In the genomic region with DNA sequence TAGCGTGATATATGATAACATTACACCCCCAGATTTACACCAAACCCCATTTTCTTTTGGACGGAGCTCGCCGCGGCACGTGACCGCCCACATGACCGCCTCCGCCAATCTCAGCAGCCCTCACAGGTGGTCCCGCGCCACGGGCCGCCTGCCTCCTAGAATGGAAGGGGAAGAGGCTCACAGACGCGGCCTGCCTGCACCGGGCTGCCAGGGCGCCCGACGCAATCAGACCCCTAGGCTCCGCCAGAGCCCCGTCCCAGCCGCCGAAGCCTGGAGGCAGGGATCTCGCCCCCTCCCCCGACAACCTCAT, we compare ENCODE assay signal across 7 mouse cellular contexts. TPM values are rescaled to one million over a fixed set of nuclear protein-coding genes. Genes with fewer than 3 reads are reported as not detected.
A peak's percentile ranks its signal among the peaks of the same experiment; 100 is the strongest.
DNase-seq lines count a peak whose midpoint lies in the region; ATAC-seq and TF ChIP-seq lines count a peak whose summit lies in the region.

No protein-coding gene starts in this region.

- peak overlapping the region; percentile 14; the same call in 1 of the 2 replicates for H3K4me3 ChIP-seq in embryonic facial prominence, embryonic 11.5 days (ENCODE audit: low read depth, low read length)
- H3K4me3 ChIP-seq in hindbrain, embryonic 11.5 days (ENCODE audit: low read depth, low read length), result peak overlapping the region; percentile 25
- H3K4me3 ChIP-seq in limb, embryonic 14.5 days (replicated peaks; ENCODE audit: low read length), result peak overlapping the region; percentile 65
- H3K4me3 ChIP-seq in midbrain, embryonic 15.5 days, result 0 out of 2 replicates have a peak overlapping the region, but pooled peaks have one; percentile 1

- H3K27ac ChIP-seq in embryonic facial prominence, embryonic 11.5 days (replicated peaks; ENCODE audit: low read depth, low read length), result no peak overlapping the region
- H3K27ac ChIP-seq in hindbrain, embryonic 11.5 days (ENCODE audit: low read depth, low read length), result no peak overlapping the region
- H3K27ac ChIP-seq in limb, embryonic 14.5 days (replicated peaks; ENCODE audit: low read depth, low read length), result peak overlapping the region; percentile 89
- H3K27ac ChIP-seq in midbrain, embryonic 15.5 days, result no peak overlapping the region

- no peak overlapping the region for H3K9ac ChIP-seq in embryonic facial prominence, embryonic 11.5 days (replicated peaks; ENCODE audit: low read length)
- no peak overlapping the region for H3K9ac ChIP-seq in hindbrain, embryonic 11.5 days (ENCODE audit: low read depth, low read length)
- H3K9ac ChIP-seq in limb, embryonic 14.5 days (ENCODE audit: low read depth, low read length, severe bottlenecking), result peak overlapping the region; percentile 71
- H3K9ac ChIP-seq in midbrain, embryonic 15.5 days, result no peak overlapping the region

- H3K4me1 ChIP-seq in embryonic facial prominence, embryonic 11.5 days (ENCODE audit: control insufficient read depth, insufficient read depth, low read length), result no peaks in the 10 kb centered on the region; the same call in 1 of the 2 replicates
- peaks cover 8% of the 10 kb centered on the region; the same call in 1 of the 2 replicates for H3K4me1 ChIP-seq in hindbrain, embryonic 11.5 days (replicated peaks; ENCODE audit: control insufficient read depth, insufficient read depth, low read length)
- H3K4me1 ChIP-seq in limb, embryonic 14.5 days (ENCODE audit: control insufficient read depth, insufficient read depth, low read length), result peaks cover 45% of the 10 kb centered on the region
- H3K4me1 ChIP-seq in midbrain, embryonic 15.5 days, result peaks cover 17% of the 10 kb centered on the region

- 0 out of 2 replicates have a peak, but pooled peaks have one; percentile 59 for TF ChIP-seq POLR2A in limb, embryonic 14.5 days (IDR thresholded peaks at IDR 0.05; ENCODE audit: borderline replicate concordance, extremely low read depth, insufficient read depth, insufficient read length)

- H3K36me3 ChIP-seq in embryonic facial prominence, embryonic 11.5 days (replicated peaks; ENCODE audit: control insufficient read depth, insufficient read depth, low read depth, low read length), result no peaks in the 10 kb centered on the region
- H3K36me3 ChIP-seq in hindbrain, embryonic 11.5 days (ENCODE audit: control insufficient read depth, insufficient read depth, low read length), result no peaks in the 10 kb centered on the region
- H3K36me3 ChIP-seq in limb, embryonic 14.5 days (ENCODE audit: control insufficient read depth, insufficient read depth, low read length), result no peaks in the 10 kb centered on the region
- H3K36me3 ChIP-seq in midbrain, embryonic 15.5 days (replicated peaks), result no peaks in the 10 kb centered on the region

- H3K9me3 ChIP-seq in embryonic facial prominence, embryonic 11.5 days (replicated peaks; ENCODE audit: control insufficient read depth, low read length), result no peaks in the 10 kb centered on the region
- H3K9me3 ChIP-seq in hindbrain, embryonic 11.5 days (ENCODE audit: control insufficient read depth, low read length), result no peaks in the 10 kb centered on the region
- no peaks in the 10 kb centered on the region for H3K9me3 ChIP-seq in limb, embryonic 14.5 days (ENCODE audit: control insufficient read depth, low read length)
- H3K9me3 ChIP-seq in midbrain, embryonic 15.5 days, result no peaks in the 10 kb centered on the region

- WGBS in embryonic facial prominence, embryonic 11.5 days, result under 1% methylated on average over 25 of the region's 25 CpGs
- under 1% methylated on average over 23 of the region's 25 CpGs for WGBS in hindbrain, embryonic 11.5 days
- WGBS in limb, embryonic 14.5 days, result 2% methylated on average over 24 of the region's 25 CpGs
- WGBS in midbrain, embryonic 15.5 days, result under 1% methylated on average over 25 of the region's 25 CpGs

- peak; percentile 78 for DNase-seq in adipocyte (ENCODE audit: low spot score)
- peak; percentile 76 for DNase-seq in embryonic facial prominence, embryonic 11.5 days (ENCODE audit: low spot score)
- no peak for DNase-seq in hindbrain, embryonic 11.5 days (ENCODE audit: low spot score)
- peak; percentile 91 for DNase-seq in limb, embryonic 14.5 days (ENCODE audit: low spot score)
- DNase-seq in urinary bladder, postnatal 4 days (ENCODE audit: low spot score in 2 of 2), result peak; percentile 80 to 83
- no peak for DNase-seq in right cerebral cortex, postnatal 36 days (ENCODE audit: low spot score in 2 of 2)

- H3K4me2 ChIP-seq in embryonic facial prominence, embryonic 11.5 days (ENCODE audit: low read depth, low read length), result peak overlapping the region; percentile 31
- H3K4me2 ChIP-seq in hindbrain, embryonic 11.5 days (replicated peaks; ENCODE audit: low read depth, low read length), result peak overlapping the region; percentile 49
- peak overlapping the region; percentile 96 for H3K4me2 ChIP-seq in limb, embryonic 14.5 days (replicated peaks; ENCODE audit: low read depth, low read length, severe bottlenecking)
- H3K4me2 ChIP-seq in midbrain, embryonic 15.5 days, result peak overlapping the region; percentile 3; the same call in 1 of the 2 replicates

- peaks cover 94% of the 10 kb centered on the region for H3K27me3 ChIP-seq in embryonic facial prominence, embryonic 11.5 days (ENCODE audit: control insufficient read depth, insufficient read depth, low read length)
- peaks cover 99% of the 10 kb centered on the region for H3K27me3 ChIP-seq in hindbrain, embryonic 11.5 days (ENCODE audit: control insufficient read depth, insufficient read depth, low read length)
- peaks cover 23% of the 10 kb centered on the region for H3K27me3 ChIP-seq in limb, embryonic 14.5 days (ENCODE audit: control insufficient read depth, insufficient read depth, low read length)
- H3K27me3 ChIP-seq in midbrain, embryonic 15.5 days (replicated peaks), result peaks cover 98% of the 10 kb centered on the region

- no peak for ATAC-seq in embryonic facial prominence, embryonic 11.5 days (replicated peaks; ENCODE audit: insufficient number of reproducible peaks, low FRiP score, low TSS enrichment, low read depth)
- ATAC-seq in hindbrain, embryonic 11.5 days (ENCODE audit: low FRiP score), result peak; percentile 79
- ATAC-seq in limb, embryonic 14.5 days (ENCODE audit: low FRiP score, low read depth), result peak; percentile 73
- ATAC-seq in midbrain, embryonic 15.5 days (replicated peaks), result no peak

RNA-seq across cellular contexts. Expression of a gene that starts 4.2 kb away (rescaled TPM):
- polyA plus RNA-seq in embryonic facial prominence, embryonic 11.5 days (2014; fragmentation: Nextera tagmentation; extraction: Ambion mirVana), result 0.26 and 0.34 TPM in 2 replicates
- 0.34 and 1.9 TPM in 2 replicates for polyA plus RNA-seq in hindbrain, embryonic 11.5 days (2014; fragmentation: Nextera tagmentation; extraction: Ambion mirVana)
- polyA plus RNA-seq in limb, embryonic 14.5 days (2012; rRNA removed), result 15.8 and 17.0 TPM in 2 replicates
- 8.9 and 10.1 TPM in 2 replicates for polyA plus RNA-seq in limb, embryonic 14.5 days (2014; fragmentation: Nextera tagmentation; extraction: Ambion mirVana)
- polyA plus RNA-seq in midbrain, embryonic 15.5 days (2015; fragmentation: Nextera tagmentation; extraction: Ambion mirVana), result not detected in 2 replicates

RNA-seq across cellular contexts. Expression of a gene that starts 4.3 kb away (rescaled TPM):
- polyA plus RNA-seq in embryonic facial prominence, embryonic 11.5 days (2014; fragmentation: Nextera tagmentation; extraction: Ambion mirVana), result 0.38 TPM in 1 of 2 replicates, not detected in the other
- polyA plus RNA-seq in hindbrain, embryonic 11.5 days (2014; fragmentation: Nextera tagmentation; extraction: Ambion mirVana), result not detected in 2 replicates
- 3.2 and 4.6 TPM in 2 replicates for polyA plus RNA-seq in limb, embryonic 14.5 days (2012; rRNA removed)
- 1.1 TPM in 1 of 2 replicates, not detected in the other for polyA plus RNA-seq in limb, embryonic 14.5 days (2014; fragmentation: Nextera tagmentation; extraction: Ambion mirVana)
- polyA plus RNA-seq in midbrain, embryonic 15.5 days (2015; fragmentation: Nextera tagmentation; extraction: Ambion mirVana), result not detected in 2 replicates

RNA-seq across cellular contexts. Expression of a gene that starts 4.3 kb away (rescaled TPM):
- 0.88 and 0.91 TPM in 2 replicates for polyA plus RNA-seq in embryonic facial prominence, embryonic 11.5 days (2014; fragmentation: Nextera tagmentation; extraction: Ambion mirVana)
- 13.3 and 14.2 TPM in 2 replicates for polyA plus RNA-seq in hindbrain, embryonic 11.5 days (2014; fragmentation: Nextera tagmentation; extraction: Ambion mirVana)
- polyA plus RNA-seq in limb, embryonic 14.5 days (2012; rRNA removed), result 12.0 and 15.9 TPM in 2 replicates
- polyA plus RNA-seq in limb, embryonic 14.5 days (2014; fragmentation: Nextera tagmentation; extraction: Ambion mirVana), result 2.7 and 3.4 TPM in 2 replicates
- polyA plus RNA-seq in midbrain, embryonic 15.5 days (2015; fragmentation: Nextera tagmentation; extraction: Ambion mirVana), result not detected in 2 replicates

RNA-seq across cellular contexts. Expression of a gene that starts 8.9 kb away (rescaled TPM):
- polyA plus RNA-seq in embryonic facial prominence, embryonic 11.5 days (2014; fragmentation: Nextera tagmentation; extraction: Ambion mirVana), result not detected in 2 replicates
- 2.1 and 11.6 TPM in 2 replicates for polyA plus RNA-seq in hindbrain, embryonic 11.5 days (2014; fragmentation: Nextera tagmentation; extraction: Ambion mirVana)
- 3.9 and 4.3 TPM in 2 replicates for polyA plus RNA-seq in limb, embryonic 14.5 days (2012; rRNA removed)
- polyA plus RNA-seq in limb, embryonic 14.5 days (2014; fragmentation: Nextera tagmentation; extraction: Ambion mirVana), result 0.66 and 0.94 TPM in 2 replicates
- not detected in 2 replicates for polyA plus RNA-seq in midbrain, embryonic 15.5 days (2015; fragmentation: Nextera tagmentation; extraction: Ambion mirVana)

RNA-seq across cellular contexts. Expression of a gene that starts 13.0 kb away (rescaled TPM):
- 0.39 and 1.4 TPM in 2 replicates for polyA plus RNA-seq in embryonic facial prominence, embryonic 11.5 days (2014; fragmentation: Nextera tagmentation; extraction: Ambion mirVana)
- 23.8 and 39.3 TPM in 2 replicates for polyA plus RNA-seq in hindbrain, embryonic 11.5 days (2014; fragmentation: Nextera tagmentation; extraction: Ambion mirVana)
- polyA plus RNA-seq in limb, embryonic 14.5 days (2012; rRNA removed), result 11.0 and 12.3 TPM in 2 replicates
- 3.4 and 3.8 TPM in 2 replicates for polyA plus RNA-seq in limb, embryonic 14.5 days (2014; fragmentation: Nextera tagmentation; extraction: Ambion mirVana)
- polyA plus RNA-seq in midbrain, embryonic 15.5 days (2015; fragmentation: Nextera tagmentation; extraction: Ambion mirVana), result 0.64 TPM in 1 of 2 replicates, not detected in the other

Comparison
In these comparisons a context has a peak if more than half of its experiments do, and no peak if none do; other contexts are left out.
1. DNase-seq: peak in adipocyte (single experiment), embryonic facial prominence, embryonic 11.5 days (single experiment), limb, embryonic 14.5 days (single experiment) and urinary bladder, postnatal 4 days (2 of 2); none in hindbrain, embryonic 11.5 days (single experiment) and right cerebral cortex, postnatal 36 days (0 of 2).
2. ATAC-seq: peak in hindbrain, embryonic 11.5 days (single experiment) and limb, embryonic 14.5 days (single experiment); none in embryonic facial prominence, embryonic 11.5 days (single experiment) and midbrain, embryonic 15.5 days (single experiment).
3. H3K4me2 ChIP-seq: peak in every context shown above with its lines; median percentile 96 in limb, embryonic 14.5 days; 49 in hindbrain, embryonic 11.5 days; 31 in embryonic facial prominence, embryonic 11.5 days; 3 in midbrain, embryonic 15.5 days.
4. H3K4me3 ChIP-seq: peak in every context shown above with its lines; median percentile 65 in limb, embryonic 14.5 days; 25 in hindbrain, embryonic 11.5 days; 14 in embryonic facial prominence, embryonic 11.5 days; 1 in midbrain, embryonic 15.5 days.